Mouse (Mus musculus): Measurements from ENCODE around the gene A830031A19Rik.

A830031A19Rik gene

GRCm38 (mm10) chr11:24076821-24077730, 2.2 kb upstream of the A830031A19Rik start:
- no peak for DNase-seq (ENCODE audit: low spot score)

DNA sequence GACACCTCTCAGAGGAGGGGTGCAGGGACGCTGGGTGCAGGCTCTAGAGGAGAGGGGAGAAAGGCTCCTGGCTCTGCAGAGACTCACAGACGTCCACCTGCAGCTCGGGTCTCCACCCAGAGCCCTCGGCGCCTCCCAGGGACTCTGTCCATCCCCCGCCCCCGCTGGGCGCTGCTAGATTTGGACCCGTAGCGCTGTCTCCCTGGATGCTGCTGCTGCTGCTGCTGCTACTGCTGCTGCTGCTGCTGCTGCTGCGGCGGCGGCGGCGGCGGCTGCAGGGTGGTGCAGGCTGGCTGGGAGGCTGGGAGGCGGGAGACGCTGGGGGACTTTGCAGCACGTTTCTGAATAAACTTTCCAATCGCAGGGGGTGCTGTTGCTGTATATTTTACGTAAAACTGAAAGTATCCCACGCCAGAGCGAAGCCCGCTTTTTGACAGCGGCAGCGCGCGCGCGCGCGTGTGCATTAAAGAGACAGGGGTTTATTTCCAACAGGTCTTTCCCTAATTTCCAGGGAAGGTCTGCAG, 1.3 kb upstream of the A830031A19Rik start:
- DNase-seq (ENCODE audit: low spot score) = no peak

DNA sequence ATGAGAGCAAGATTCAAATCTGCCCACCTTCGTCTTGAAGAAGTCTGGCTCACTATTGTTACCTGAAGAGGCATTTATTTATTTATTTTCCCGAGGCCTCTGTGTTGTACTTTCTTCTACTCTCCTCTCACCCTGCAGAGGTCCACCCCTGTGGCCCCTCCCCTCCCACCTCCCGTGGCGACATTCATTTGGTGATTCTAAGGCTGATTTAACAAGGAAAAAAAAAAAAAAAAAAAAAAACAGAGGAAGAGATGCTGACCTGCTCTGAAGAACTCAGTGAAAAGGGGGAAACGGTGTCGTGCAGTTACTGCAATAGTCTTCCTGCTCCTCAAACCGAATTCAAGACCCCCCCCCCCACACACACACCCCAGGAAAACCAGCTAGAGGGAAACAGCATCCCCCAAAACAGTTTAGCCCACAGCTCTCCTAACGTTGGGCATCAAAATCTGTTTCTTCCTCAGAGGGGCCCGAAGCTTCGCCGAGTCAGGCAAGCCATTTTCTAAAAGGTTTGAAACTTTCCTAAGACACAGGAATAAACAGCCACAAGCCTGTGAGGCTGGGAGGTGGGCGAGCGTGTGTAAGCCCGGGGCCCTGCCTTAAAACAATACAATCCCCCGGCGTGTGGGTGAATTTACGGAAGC, 752 bp upstream of the A830031A19Rik start:
- no peak for DNase-seq (ENCODE audit: low spot score)

DNA sequence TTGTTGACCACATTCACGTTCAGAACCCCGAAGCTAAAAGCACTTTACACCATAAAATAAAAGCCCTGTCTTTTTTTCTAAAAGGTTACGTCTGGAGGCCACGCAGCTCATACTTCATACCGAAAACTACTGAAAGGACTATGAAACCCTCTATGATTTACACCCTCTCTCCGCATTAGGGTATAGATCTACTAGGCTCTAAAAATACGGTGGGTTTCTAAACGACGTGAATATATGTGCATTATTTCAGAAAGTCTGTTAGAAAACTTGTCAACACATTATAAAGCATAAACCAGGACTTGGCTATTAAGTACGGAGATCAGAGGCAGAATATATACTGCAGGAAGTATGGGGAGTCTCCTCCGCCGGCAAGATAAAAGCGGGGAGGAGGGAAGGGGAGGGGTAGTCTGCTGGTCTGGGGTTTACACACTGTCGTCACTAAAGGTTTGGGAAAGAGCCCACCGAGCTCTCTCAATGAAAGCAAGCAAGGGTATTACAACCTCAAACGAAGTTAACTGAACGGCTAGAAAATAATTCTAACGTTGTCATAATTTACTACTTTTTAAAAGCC, 748 bp downstream of the A830031A19Rik start:
- DNase-seq (ENCODE audit: low spot score) = no peak

- peak; percentile 7 for DNase-seq (ENCODE audit: low spot score)
These were observed 9.5 kb downstream of the A830031A19Rik start for GRCm38 (mm10) chr11:24065313-24065712.

- no peak for DNase-seq (ENCODE audit: low spot score)
These were observed 10.6 kb downstream of the A830031A19Rik start for GRCm38 (mm10) chr11:24064221-24064620.

- no peak for DNase-seq (ENCODE audit: low spot score)
These were observed 12.3 kb downstream of the A830031A19Rik start for GRCm38 (mm10) chr11:24062495-24063096.

- DNase-seq (ENCODE audit: low spot score) = no peak
These were observed 13.0 kb downstream of the A830031A19Rik start for GRCm38 (mm10) chr11:24061819-24062218.

- DNase-seq (ENCODE audit: low spot score) = no peak
These were observed 14.4 kb downstream of the A830031A19Rik start for GRCm38 (mm10) chr11:24060428-24060827.

GRCm38 (mm10) chr11:24059137-24059536, 15.7 kb downstream of the A830031A19Rik start:
- DNase-seq (ENCODE audit: low spot score) = no peak

GRCm38 (mm10) chr11:24052882-24053281, 22.0 kb downstream of the A830031A19Rik start:
- no peak for DNase-seq (ENCODE audit: low spot score)

- no peak for DNase-seq (ENCODE audit: low spot score)
These were observed 24.7 kb downstream of the A830031A19Rik start for GRCm38 (mm10) chr11:24050032-24050757.

GRCm38 (mm10) chr11:24049226-24050031, 25.4 kb downstream of the A830031A19Rik start:
- peak; percentile 49 for DNase-seq (ENCODE audit: low spot score)

GRCm38 (mm10) chr11:24044025-24044424, 30.8 kb downstream of the A830031A19Rik start:
- no peak for DNase-seq (ENCODE audit: low spot score)

DNA sequence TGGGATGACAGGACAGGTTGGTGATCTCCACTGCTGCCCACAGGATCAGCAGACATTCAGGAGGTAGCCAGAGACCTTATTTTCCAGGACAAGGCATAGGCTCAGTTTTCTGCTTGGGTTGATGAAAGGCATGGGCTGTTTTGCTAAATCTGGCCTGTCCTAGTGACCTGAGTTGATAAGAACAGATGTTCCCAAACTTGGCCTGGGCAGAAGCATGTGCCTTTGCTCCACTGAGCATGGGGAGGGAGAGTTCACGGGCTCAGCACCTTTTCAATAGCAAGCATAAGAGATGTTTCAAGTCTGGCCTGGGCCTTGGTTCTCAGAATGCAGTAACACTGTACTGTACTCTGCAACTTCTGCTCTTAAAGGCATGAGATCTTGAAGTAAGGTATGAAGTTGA, 54.1 kb downstream of the A830031A19Rik start:
- DNase-seq (ENCODE audit: low spot score) = no peak

DNA sequence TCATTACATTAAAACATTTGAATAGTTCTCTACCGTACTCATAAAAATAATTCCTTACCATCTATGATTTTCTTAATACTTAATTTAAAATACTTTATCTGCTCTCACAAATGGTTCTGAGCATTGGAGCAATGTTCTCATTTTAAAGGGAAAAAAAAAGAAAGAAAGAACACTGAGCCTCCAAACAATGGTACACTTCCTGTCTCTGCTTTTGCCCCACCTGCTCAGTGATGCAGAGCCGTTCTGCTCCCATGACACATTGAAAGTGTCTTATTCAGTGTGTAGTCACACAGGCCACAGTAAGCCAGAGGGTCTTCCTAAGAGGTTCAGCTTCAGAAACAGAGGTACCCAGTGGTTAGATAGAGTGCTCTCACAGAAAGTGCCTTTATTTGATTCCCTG, 56.1 kb downstream of the A830031A19Rik start:
- no peak for DNase-seq (ENCODE audit: low spot score)

GRCm38 (mm10) chr11:24016647-24017179, 58.1 kb downstream of the A830031A19Rik start:
- DNase-seq (ENCODE audit: low spot score) = no peak

GRCm38 (mm10) chr11:24016049-24016448, 58.8 kb downstream of the A830031A19Rik start:
- no peak for DNase-seq (ENCODE audit: low spot score)

- DNase-seq (ENCODE audit: low spot score) = no peak
These were observed 60.2 kb downstream of the A830031A19Rik start for GRCm38 (mm10) chr11:24014642-24015041.

GRCm38 (mm10) chr11:24012301-24012700, 62.6 kb downstream of the A830031A19Rik start:
- no peak for DNase-seq (ENCODE audit: low spot score)

Data from adipocyte (in vitro differentiated cells).